Mouse (Mus musculus) lung, postnatal 0 days (tissue): ENCODE measurements around the gene Umad1. TPM values are rescaled to one million over a fixed set of nuclear protein-coding genes. Genes with fewer than 3 reads are reported as not detected.

Source experiments
- ATAC-seq: fragments of 200-750 bp; cut with Nextera tagmentation; 2 replicates; pipeline ENCODE4 v1.8.0; 2017; ENCODE audit warnings: moderate library complexity
- DNase-seq: peaks from one replicate; pipeline ENCODE4 v3.0.0-alpha.2; 2016; ENCODE audit warnings: low spot score
- H3K27ac ChIP-seq: fragments of 300-500 bp; sonication (generic); 2 replicates; pipeline ENCODE4 v1.5.1; 2014; ENCODE audit warnings: antibody characterized with exemption, mild to moderate bottlenecking, low read length, mixed read lengths
- H3K27me3 ChIP-seq: fragments of 300-500 bp; sonication (generic); replicated peaks from 2 replicates; pipeline ENCODE4 v1.6.1; 2014; ENCODE audit warnings: low read length, mixed read lengths; ENCODE audit not compliant: insufficient read depth
- H3K36me3 ChIP-seq: fragments of 300-500 bp; sonication (generic); 2 replicates; pipeline ENCODE4 v1.6.1; 2014; ENCODE audit warnings: low read length, mixed read lengths; ENCODE audit not compliant: insufficient read depth
- H3K4me1 ChIP-seq: fragments of 300-500 bp; sonication (generic); 2 replicates; pipeline ENCODE4 v1.6.1; 2014; ENCODE audit warnings: antibody characterized with exemption, low read depth, low read length, mixed read lengths; ENCODE audit not compliant: insufficient read depth
- H3K4me2 ChIP-seq: fragments of 300-500 bp; sonication (generic); replicated peaks from 2 replicates; pipeline ENCODE4 v1.6.1; 2014; ENCODE audit warnings: low read depth, mild to moderate bottlenecking, low read length, moderate library complexity, mixed read lengths
- H3K4me3 ChIP-seq: fragments of 300-500 bp; sonication (generic); 2 replicates; pipeline ENCODE4 v1.5.1; 2014; ENCODE audit warnings: low read depth, low read length
- H3K9ac ChIP-seq: fragments of 300-500 bp; sonication (generic); replicated peaks from 2 replicates; pipeline ENCODE4 v1.6.1; 2014; ENCODE audit warnings: low read depth, mild to moderate bottlenecking
- H3K9me3 ChIP-seq: fragments of 300-500 bp; sonication (generic); 2 replicates; pipeline ENCODE4 v1.6.1; 2016; ENCODE audit warnings: low read length, mixed read lengths
- CTCF ChIP-seq: IDR thresholded peaks from 2 replicates; pipeline ENCODE4 v1.5.1; 2016; ENCODE audit warnings: antibody characterized with exemption, mild to moderate bottlenecking
- EP300 ChIP-seq: IDR thresholded peaks from 2 replicates; pipeline ENCODE4 v1.6.1; 2016; ENCODE audit warnings: antibody characterized with exemption, mild to moderate bottlenecking, control low read depth
- WGBS: fragments of 180-500 bp; shearing (Covaris S2); extraction: QIAGEN DNeasy Blood & Tissue Kit; methylation state at CpG from one replicate; pipeline ENCODE4 v1.1.7; 2014; 5-methylcytosine and 5-hydroxymethylcytosine counted together
- polyA plus RNA-seq: library from polyadenylated mRNA; unstranded; fragments of >200 nt; fragmentation: Nextera tagmentation; extraction: Ambion mirVana; gene quantifications from 2 replicates; pipeline ENCODE4 v1.2.1, GENCODE M21; 2015

Umad1 gene
- polyA plus RNA-seq, 1 experiment from 2014 or later, result 17.6 TPM

- no peak for TF ChIP-seq CTCF
- no peak for TF ChIP-seq EP300
- Histone ChIP-seq H3K4me3 (no peak overlapping the region), H3K27ac (no peak overlapping the region), H3K4me1 (no peaks in the 10 kb centered on the region), H3K36me3 (no peaks in the 10 kb centered on the region), H3K9ac (no peak overlapping the region), H3K4me2 (no peak overlapping the region), H3K27me3 (no peaks in the 10 kb centered on the region), H3K9me3 (no peaks in the 10 kb centered on the region)
- 65% methylated on average over 10 of the region's 10 CpGs for WGBS
- no peak for ATAC-seq
- DNase-seq, result no peak
Observed at GRCm38 (mm10) chr6:8421959-8422581, 163.0 kb downstream of the Umad1 start.

- no peak overlapping the region for H3K4me2 ChIP-seq
- H3K9ac ChIP-seq, result no peak overlapping the region
- WGBS, result 84% methylated on average over 2 of the region's 2 CpGs
- no peak overlapping the region for H3K4me3 ChIP-seq
- H3K27me3 ChIP-seq, result no peaks in the 10 kb centered on the region
- ATAC-seq (no peak), DNase-seq (no peak)
- no peaks in the 10 kb centered on the region for H3K4me1 ChIP-seq
- no peak overlapping the region for H3K27ac ChIP-seq
- H3K36me3 ChIP-seq, result no peaks in the 10 kb centered on the region
- no peaks in the 10 kb centered on the region for H3K9me3 ChIP-seq
- TF ChIP-seq EP300 (no peak), CTCF (no peak)
Observed at GRCm38 (mm10) chr6:8423142-8423541, 164.1 kb downstream of the Umad1 start.

- H3K27me3 ChIP-seq, result no peaks in the 10 kb centered on the region
- ATAC-seq (no peak), DNase-seq (no peak)
- H3K36me3 ChIP-seq, result no peaks in the 10 kb centered on the region
- H3K9ac ChIP-seq, result no peak overlapping the region
- no peaks in the 10 kb centered on the region for H3K4me1 ChIP-seq
- no peaks in the 10 kb centered on the region for H3K9me3 ChIP-seq
- TF ChIP-seq EP300, result no peak
- no peak for TF ChIP-seq CTCF
- no peak overlapping the region for H3K27ac ChIP-seq
- WGBS, result 55% methylated on average over 5 of the region's 5 CpGs
- H3K4me3 ChIP-seq, result no peak overlapping the region
- H3K4me2 ChIP-seq, result no peak overlapping the region
Observed at GRCm38 (mm10) chr6:8427692-8428091, 168.6 kb downstream of the Umad1 start.

DNA sequence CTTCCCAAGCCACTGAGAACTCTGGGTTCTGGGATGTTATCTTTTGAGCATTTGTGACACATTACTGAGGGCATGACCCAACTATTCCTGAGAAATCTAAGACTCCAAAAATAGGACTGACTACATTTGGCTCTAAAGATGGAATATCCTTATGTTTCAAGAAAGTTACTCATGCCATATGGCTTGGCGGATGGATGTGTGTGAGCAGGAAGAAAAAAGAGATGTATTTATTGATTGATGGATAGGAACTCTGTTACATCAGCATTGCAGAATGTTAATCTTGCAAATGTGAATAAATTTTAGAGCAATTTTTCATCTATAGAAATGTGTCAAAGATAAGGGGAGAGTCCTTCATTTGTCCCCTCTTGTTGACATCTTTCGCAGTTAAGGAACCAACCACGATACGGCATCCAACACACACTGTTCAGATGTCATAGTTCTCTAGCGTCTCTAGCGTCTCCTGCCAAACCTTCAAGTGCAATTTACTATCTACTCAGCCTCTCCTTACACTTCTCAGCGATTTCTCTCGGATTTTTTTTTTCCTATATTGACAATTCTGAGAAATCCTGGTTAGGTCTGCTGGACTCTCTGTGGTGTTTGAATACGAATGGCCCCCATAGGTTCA is 171.6 kb downstream of the Umad1 start:
- Histone ChIP-seq H3K36me3 (no peaks in the 10 kb centered on the region), H3K9me3 (no peaks in the 10 kb centered on the region), H3K4me1 (no peaks in the 10 kb centered on the region), H3K4me3 (no peak overlapping the region), H3K9ac (no peak overlapping the region), H3K27me3 (no peaks in the 10 kb centered on the region), H3K4me2 (no peak overlapping the region), H3K27ac (no peak overlapping the region)
- WGBS, result 82% methylated on average over 9 of the region's 9 CpGs
- ATAC-seq (no peak), DNase-seq (no peak)
- TF ChIP-seq EP300 (no peak), CTCF (no peak)

DNA sequence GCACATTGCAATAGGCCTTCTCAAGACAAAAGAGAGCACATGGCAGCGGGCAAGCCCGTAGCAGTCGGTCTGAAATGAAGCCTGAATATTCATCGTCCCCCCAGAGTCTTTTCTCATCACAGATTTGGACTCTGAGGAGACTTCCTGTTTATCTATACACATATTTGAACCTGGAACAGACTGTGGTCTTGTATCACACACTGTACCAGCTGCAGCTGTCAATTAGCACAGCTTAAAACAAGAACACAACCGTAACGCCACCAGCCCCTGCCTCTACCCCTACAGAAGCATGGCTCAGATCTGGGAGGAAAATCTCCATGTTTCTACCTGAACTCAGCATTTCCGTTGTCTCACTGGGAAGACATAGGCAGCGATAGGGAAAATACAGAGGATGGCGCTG is 174.1 kb downstream of the Umad1 start:
- Histone ChIP-seq H3K9ac (no peak overlapping the region), H3K27ac (no peak overlapping the region), H3K4me2 (no peak overlapping the region), H3K36me3 (no peaks in the 10 kb centered on the region), H3K4me3 (no peak overlapping the region), H3K9me3 (no peaks in the 10 kb centered on the region), H3K27me3 (no peaks in the 10 kb centered on the region), H3K4me1 (no peaks in the 10 kb centered on the region)
- 71% methylated on average over 9 of the region's 9 CpGs for WGBS
- TF ChIP-seq EP300 (no peak), CTCF (no peak)
- DNase-seq, result no peak
- no peak for ATAC-seq

DNA sequence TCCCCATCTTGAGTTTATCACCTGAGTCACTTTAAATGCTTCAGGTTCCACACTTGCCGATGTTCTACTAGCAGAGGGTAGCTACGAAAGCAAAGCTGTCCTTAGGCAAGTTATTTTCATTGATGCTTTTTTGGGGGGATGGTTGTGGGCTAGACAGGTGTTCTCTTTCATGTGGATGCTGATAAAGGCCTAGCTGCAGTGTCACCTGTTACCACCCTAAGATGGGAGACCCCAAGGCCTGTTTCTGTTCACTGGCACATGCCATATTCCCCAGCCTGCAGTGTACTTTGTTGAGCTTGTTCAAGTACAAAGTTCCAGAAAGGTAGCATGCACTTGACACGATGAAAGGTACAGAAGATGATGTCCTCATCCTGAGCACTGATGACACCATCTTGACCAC is 178.8 kb downstream of the Umad1 start:
- no peak for TF ChIP-seq CTCF
- no peak for TF ChIP-seq EP300
- no peak for ATAC-seq
- Histone ChIP-seq H3K27me3 (no peaks in the 10 kb centered on the region), H3K27ac (no peak overlapping the region), H3K9ac (no peak overlapping the region), H3K9me3 (no peaks in the 10 kb centered on the region), H3K36me3 (no peaks in the 10 kb centered on the region), H3K4me2 (no peak overlapping the region), H3K4me3 (no peak overlapping the region), H3K4me1 (no peaks in the 10 kb centered on the region)
- 94% methylated on average over 3 of the region's 3 CpGs for WGBS
- DNase-seq, result no peak
